Mouse (Mus musculus): ENCODE data around the gene Reep3. TPM values are rescaled to one million over a fixed set of nuclear protein-coding genes. Genes with fewer than 3 reads are reported as not detected.
A peak's percentile ranks its signal among the peaks of the same experiment; 100 is the strongest.

The Reep3 gene
- total RNA-seq, 2 experiments from 2014 or later = 40.7 to 41.0 TPM

- DNase-seq (ENCODE audit: low spot score in 2 of 2) = peak in 1 of 2 experiments; percentile 14
These were observed 14.5 kb upstream of the Reep3 start for GRCm38 (mm10) chr10:67111044-67111798.

- no peak for DNase-seq (ENCODE audit: low spot score in 2 of 2)
These were observed 12.9 kb upstream of the Reep3 start for GRCm38 (mm10) chr10:67109635-67110034.

DNA sequence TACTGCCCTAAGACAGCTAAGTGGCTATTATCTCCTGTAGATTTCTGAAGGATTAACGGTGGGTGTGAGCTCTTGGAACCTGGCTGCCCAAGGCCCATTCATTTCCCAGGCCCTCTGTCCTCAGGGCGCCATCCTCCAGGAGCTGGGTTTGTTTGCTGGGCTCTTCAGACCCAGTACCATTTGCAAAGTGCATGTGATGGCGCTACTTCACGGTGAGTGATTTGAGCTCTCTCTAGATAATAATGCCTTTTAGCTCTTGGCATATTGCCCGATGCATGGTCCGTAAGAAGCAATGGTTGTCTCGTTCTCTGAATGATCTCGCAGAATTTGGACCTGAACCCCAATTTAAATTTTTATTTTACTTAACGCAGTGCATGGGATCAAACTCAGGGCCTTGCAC, 11.4 kb upstream of the Reep3 start:
- no peak for DNase-seq (ENCODE audit: low spot score in 2 of 2)

GRCm38 (mm10) chr10:67107017-67107761, 10.4 kb upstream of the Reep3 start:
- DNase-seq (ENCODE audit: low spot score in 2 of 2) = no peak

GRCm38 (mm10) chr10:67106400-67106799, 9.7 kb upstream of the Reep3 start:
- DNase-seq (ENCODE audit: low spot score in 2 of 2) = no peak

DNA sequence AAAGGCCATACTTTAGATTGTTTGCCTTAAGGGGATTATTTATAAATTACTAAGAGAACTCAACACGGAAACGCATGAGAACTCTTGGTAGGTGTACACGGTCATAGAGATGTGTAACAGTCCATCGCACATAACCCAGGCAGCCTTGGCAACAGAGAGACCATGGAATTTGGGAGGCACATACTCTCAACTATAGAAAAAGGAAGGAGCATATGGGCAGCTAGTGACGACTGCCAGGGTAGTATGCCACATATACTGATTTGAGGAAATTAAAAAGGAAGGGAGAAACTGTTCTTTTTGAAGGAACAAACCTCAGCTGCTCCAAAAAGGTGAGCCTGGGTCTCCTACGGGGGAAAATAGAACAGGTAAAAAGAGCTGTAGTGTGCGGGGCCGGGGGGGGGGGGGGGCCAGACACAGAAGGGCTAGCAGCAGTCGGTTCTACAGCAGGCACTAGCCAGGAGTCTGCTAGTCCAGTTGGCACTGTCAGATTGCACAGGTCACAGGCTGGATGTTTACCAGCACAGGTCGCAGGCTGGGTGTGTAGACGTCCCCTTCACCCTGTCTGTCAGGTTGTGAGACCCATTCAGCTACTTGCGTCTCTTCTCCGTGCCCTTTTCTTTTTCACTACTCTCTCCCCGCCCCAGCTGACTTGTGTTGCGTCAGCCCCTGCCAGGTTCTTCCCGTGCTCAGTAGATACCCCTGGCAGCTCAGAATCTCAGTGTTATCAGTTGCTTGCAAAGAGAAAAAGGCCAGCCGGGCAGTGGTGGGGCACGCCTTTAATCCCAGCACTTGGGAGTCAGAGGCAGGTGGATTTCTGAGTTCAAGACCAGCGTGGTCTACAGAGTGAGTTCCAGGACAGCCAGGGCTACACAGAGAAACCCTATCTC, 8.8 kb upstream of the Reep3 start:
- DNase-seq (ENCODE audit: low spot score in 2 of 2) = no peak

- DNase-seq (ENCODE audit: low spot score in 2 of 2) = no peak
These were observed 7.8 kb upstream of the Reep3 start for GRCm38 (mm10) chr10:67104543-67104942.

DNA sequence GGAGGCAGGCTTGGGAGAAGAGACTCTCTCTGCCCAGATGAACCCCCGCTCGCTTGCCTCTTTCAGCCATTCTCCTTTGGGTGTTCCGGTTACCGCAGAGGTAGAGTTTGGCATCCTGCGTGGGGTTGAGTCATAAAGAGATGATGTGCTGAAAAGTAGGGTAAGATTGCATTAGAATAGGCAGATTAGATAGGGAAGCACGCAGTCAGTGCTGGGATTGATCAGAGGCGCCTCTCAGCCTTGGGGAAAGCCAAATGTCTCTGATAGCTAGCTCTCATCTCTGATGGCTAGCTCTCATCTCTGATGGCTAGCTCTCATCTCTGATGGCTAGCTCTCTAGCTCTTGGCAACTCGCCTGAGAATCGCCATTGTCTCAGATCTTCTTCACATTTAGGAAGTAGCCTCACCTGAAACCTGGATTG, 4.1 kb upstream of the Reep3 start:
- no peak for DNase-seq (ENCODE audit: low spot score in 2 of 2)

- DNase-seq (ENCODE audit: low spot score in 2 of 2) = no peak
These were observed 3.4 kb upstream of the Reep3 start for GRCm38 (mm10) chr10:67100011-67100661.

- no peak for DNase-seq (ENCODE audit: low spot score in 2 of 2)
These were observed 2.6 kb upstream of the Reep3 start for GRCm38 (mm10) chr10:67099183-67099929.

GRCm38 (mm10) chr10:67098408-67099050, 1.8 kb upstream of the Reep3 start:
- DNase-seq (ENCODE audit: low spot score in 2 of 2) = no peak

DNA sequence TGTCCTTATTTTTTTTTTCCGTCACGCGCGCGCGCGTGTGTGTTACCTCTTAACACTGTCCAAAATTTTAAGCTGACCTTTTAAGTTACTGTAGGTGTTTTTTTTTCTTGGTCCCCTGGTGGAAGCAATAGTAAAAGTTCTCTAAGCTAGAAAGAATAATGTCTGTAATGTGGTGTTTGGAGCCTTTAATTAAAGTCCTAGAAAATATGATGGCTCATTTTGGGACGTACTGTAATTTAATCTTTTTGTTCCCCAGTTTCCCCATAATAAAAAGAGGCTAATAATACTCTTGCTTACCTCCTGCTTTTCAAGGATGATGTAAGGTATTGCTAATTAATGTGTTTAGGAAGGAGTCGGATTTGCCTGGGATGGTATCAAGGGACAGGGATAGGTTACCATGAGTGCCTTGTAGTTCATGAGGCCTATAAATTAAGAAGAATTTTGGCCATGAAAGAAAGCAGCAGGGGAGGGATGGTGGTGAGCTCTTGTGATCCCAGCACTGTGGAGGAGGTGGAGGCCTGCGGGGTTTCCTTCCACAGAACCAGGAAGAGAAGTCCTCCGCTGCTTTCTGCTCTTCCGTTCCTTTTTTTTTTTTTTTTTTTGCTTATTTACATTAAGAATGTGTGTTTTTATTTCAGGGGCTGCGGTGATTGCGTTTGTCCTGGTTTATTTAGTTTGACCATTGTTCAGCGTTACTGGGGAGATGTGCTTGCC, 849 bp upstream of the Reep3 start:
- no peak for DNase-seq (ENCODE audit: low spot score in 2 of 2)

DNA sequence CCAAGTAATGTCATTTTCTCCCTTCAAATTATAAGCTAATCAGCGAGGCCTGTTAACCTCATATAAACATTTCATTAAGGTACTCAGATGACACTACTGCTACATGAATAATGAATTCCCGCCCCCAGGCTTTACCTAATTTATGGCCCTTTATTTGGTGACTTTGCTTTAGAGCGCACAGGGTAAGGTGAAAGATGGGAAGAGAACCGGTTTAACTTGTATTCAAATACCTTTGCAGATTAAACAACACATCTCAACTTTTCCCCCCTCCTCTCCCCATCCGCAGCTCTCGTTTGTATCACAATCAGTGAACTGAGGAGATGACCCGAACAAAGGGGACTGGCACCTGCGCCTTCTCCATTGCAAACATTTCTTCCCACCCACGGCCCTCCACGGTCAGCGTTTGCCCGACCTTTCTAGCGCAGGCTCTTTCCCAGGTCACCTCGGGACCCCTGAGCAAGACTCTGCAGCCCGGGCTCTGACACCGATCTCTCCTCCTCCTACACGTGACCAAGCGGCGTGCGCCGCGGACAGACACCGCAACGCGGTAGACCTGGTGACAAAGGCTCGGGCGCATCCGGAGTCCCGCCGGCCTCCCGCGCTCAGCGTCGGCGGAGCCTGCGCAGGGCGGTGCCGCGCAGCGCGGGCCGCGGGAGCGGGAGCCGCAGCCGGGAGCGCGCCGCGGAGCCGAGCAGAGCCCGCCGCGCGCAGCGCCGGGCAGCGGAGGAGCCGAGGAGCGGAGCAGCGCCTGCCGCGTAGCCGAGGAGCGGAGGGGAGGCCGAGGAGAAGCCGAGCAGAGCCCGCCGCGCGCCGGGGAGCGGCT, 736 bp downstream of the Reep3 start, which contains the start of gene Jmjd1c:
Jmjd1c (plus strand) TSS at position 328 of the 823 bp plus-strand sequence.
- DNase-seq (ENCODE audit: low spot score in 2 of 2) = peak; percentile 72 to 73

GRCm38 (mm10) chr10:67094922-67095321, 1.8 kb downstream of the Reep3 start:
- DNase-seq (ENCODE audit: low spot score in 2 of 2) = no peak

GRCm38 (mm10) chr10:67090611-67091010, 6.1 kb downstream of the Reep3 start:
- no peak for DNase-seq (ENCODE audit: low spot score in 2 of 2)

DNA sequence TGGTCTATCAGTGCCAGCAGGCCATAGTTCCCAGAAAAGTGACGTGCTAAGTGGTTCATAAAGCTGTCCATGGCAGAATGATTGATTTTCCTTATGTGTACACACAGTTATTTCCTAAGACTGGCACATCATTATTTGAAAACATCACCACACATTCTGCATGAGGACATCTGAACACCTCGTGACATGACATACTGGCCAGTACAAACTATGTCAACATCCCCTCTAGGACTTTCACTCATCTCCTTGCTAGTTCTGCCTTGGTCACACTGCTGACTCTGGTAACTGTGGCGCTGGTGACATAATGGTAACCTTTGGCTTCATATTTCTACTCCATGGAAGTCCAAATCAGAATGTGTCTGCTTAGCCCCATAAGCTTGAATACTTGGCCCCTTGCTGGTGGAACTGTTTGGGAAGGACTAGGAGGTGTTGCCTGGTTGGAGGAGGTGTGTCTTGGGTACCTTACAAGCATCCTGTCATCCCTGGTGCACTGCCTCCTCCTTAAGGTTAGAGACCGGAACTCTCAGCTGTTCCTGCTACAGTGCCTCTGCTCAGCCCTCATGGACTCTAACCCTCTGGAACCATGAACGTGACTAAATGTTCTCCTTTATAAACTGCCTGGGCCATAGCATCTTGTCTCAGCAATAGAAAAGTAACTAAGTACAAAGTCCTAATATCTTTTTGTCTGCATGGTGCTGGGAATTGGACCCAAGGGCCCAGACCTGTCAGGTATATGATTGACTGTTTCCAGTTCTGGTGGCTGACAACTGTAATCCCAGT, 9.1 kb downstream of the Reep3 start:
- DNase-seq (ENCODE audit: low spot score in 2 of 2) = no peak

- DNase-seq (ENCODE audit: low spot score in 2 of 2) = no peak
These were observed 10.8 kb downstream of the Reep3 start for GRCm38 (mm10) chr10:67085916-67086315.

Data from adrenal gland, adult 18-20 months (tissue).